Mouse (Mus musculus) hindbrain, embryonic 15.5 days (tissue): Measurements from ENCODE around the gene Aim2. TPM values are rescaled to one million over a fixed set of nuclear protein-coding genes. Genes with fewer than 3 reads are reported as not detected.
A peak's percentile ranks its signal among the peaks of the same experiment; 100 is the strongest.

Experiments used
- ATAC-seq: fragments of 200-750 bp; cut with Nextera tagmentation; 2 replicates; pipeline ENCODE4 v1.8.0; 2017; ENCODE audit warnings: low read depth, moderate number of reproducible peaks, moderate TSS enrichment; ENCODE audit not compliant: low FRiP score
- H3K27ac ChIP-seq: fragments of 300-500 bp; sonication (generic); replicated peaks from 2 replicates; pipeline ENCODE4 v1.5.1; 2015; ENCODE audit warnings: mild to moderate bottlenecking, inconsistent platforms
- H3K27me3 ChIP-seq: fragments of 300-500 bp; sonication (generic); 2 replicates; pipeline ENCODE4 v1.6.1; 2015; ENCODE audit warnings: control low read depth, inconsistent platforms
- H3K36me3 ChIP-seq: fragments of 300-500 bp; sonication (generic); 2 replicates; pipeline ENCODE4 v1.6.1; 2015; ENCODE audit warnings: control low read depth, inconsistent platforms
- H3K4me1 ChIP-seq: fragments of 300-500 bp; sonication (generic); replicated peaks from 2 replicates; pipeline ENCODE4 v1.6.1; 2015; ENCODE audit warnings: control low read depth, inconsistent platforms
- H3K4me2 ChIP-seq: fragments of 300-500 bp; sonication (generic); 2 replicates; pipeline ENCODE4 v1.6.1; 2015; ENCODE audit warnings: moderate library complexity, mild to moderate bottlenecking, inconsistent platforms
- H3K4me3 ChIP-seq: fragments of 300-500 bp; sonication (generic); 2 replicates; pipeline ENCODE4 v1.5.1; 2015; ENCODE audit warnings: mild to moderate bottlenecking, inconsistent platforms
- H3K9ac ChIP-seq: fragments of 300-500 bp; sonication (generic); 2 replicates; pipeline ENCODE4 v1.6.1; 2015; ENCODE audit warnings: inconsistent platforms
- H3K9me3 ChIP-seq: fragments of 300-500 bp; sonication (generic); 2 replicates; pipeline ENCODE4 v1.6.1; 2016; ENCODE audit warnings: control low read depth, inconsistent platforms
- WGBS: fragments of 180-500 bp; shearing (Covaris S2); methylation state at CpG from one replicate; pipeline ENCODE4 v1.1.7; 2015; 5-methylcytosine and 5-hydroxymethylcytosine counted together
- polyA plus RNA-seq: library from polyadenylated mRNA; unstranded; fragments of >200 nt; fragmentation: Nextera tagmentation; extraction: Ambion mirVana; gene quantifications from 2 replicates; pipeline ENCODE4 v1.2.1, GENCODE M21; 2015

The Aim2 gene
- polyA plus RNA-seq, 1 experiment from 2014 or later: 0.83 TPM

GRCm38 (mm10) chr1:173328446-173328845, 22.2 kb upstream of the Aim2 start:
- Histone ChIP-seq H3K36me3 (no peaks in the 10 kb centered on the region), H3K9me3 (no peaks in the 10 kb centered on the region), H3K4me3 (no peak overlapping the region), H3K4me2 (no peak overlapping the region), H3K27ac (no peak overlapping the region), H3K9ac (no peak overlapping the region), H3K27me3 (no peaks in the 10 kb centered on the region), H3K4me1 (0 out of 2 replicates have a peak, but pooled peaks cover 5% of the 10 kb centered on the region)
- WGBS: 49% methylated on average over 8 of the region's 8 CpGs
- ATAC-seq: no peak

GRCm38 (mm10) chr1:173329185-173329584, 21.5 kb upstream of the Aim2 start:
- WGBS: 52% methylated on average over 4 of the region's 4 CpGs
- peak; percentile 33 for ATAC-seq
- H3K27ac ChIP-seq: peak overlapping the region; percentile 30; the same call in 1 of the 2 replicates

GRCm38 (mm10) chr1:173329743-173330142, 20.9 kb upstream of the Aim2 start:
- peak overlapping the region; percentile 30; the same call in 1 of the 2 replicates for H3K27ac ChIP-seq
- ATAC-seq: no peak

More at GRCm38 (mm10) chr1:173329185-173329584, 21.5 kb upstream of the Aim2 start:
- Histone ChIP-seq H3K36me3 (no peaks in the 10 kb centered on the region), H3K4me1 (0 out of 2 replicates have a peak, but pooled peaks cover 5% of the 10 kb centered on the region), H3K27me3 (no peaks in the 10 kb centered on the region), H3K9ac (no peak overlapping the region), H3K4me2 (no peak overlapping the region), H3K4me3 (no peak overlapping the region), H3K9me3 (no peaks in the 10 kb centered on the region)

GRCm38 (mm10) chr1:173332418-173332817, 18.3 kb upstream of the Aim2 start:
- no peaks in the 10 kb centered on the region for H3K9me3 ChIP-seq
- 0 out of 2 replicates have a peak, but pooled peaks cover 5% of the 10 kb centered on the region for H3K4me1 ChIP-seq
- H3K27ac ChIP-seq: no peak overlapping the region
- H3K4me3 ChIP-seq: no peak overlapping the region
- H3K36me3 ChIP-seq: peaks cover 6% of the 10 kb centered on the region
- H3K27me3 ChIP-seq: no peaks in the 10 kb centered on the region
- no peak overlapping the region for H3K9ac ChIP-seq
- H3K4me2 ChIP-seq: no peak overlapping the region
- WGBS: 82% methylated on average over 5 of the region's 5 CpGs
- no peak for ATAC-seq

More at GRCm38 (mm10) chr1:173329743-173330142, 20.9 kb upstream of the Aim2 start:
- no peaks in the 10 kb centered on the region for H3K36me3 ChIP-seq
- H3K4me1 ChIP-seq: 0 out of 2 replicates have a peak, but pooled peaks cover 5% of the 10 kb centered on the region
- H3K27me3 ChIP-seq: no peaks in the 10 kb centered on the region
- H3K4me2 ChIP-seq: no peak overlapping the region
- no peak overlapping the region for H3K9ac ChIP-seq
- no peaks in the 10 kb centered on the region for H3K9me3 ChIP-seq
- 59% methylated on average over 5 of the region's 5 CpGs for WGBS
- H3K4me3 ChIP-seq: no peak overlapping the region

- Histone ChIP-seq H3K9me3 (no peaks in the 10 kb centered on the region), H3K27me3 (no peaks in the 10 kb centered on the region), H3K4me3 (no peak within 1 kb of the TSS), H3K9ac (no peak within 1 kb of the TSS), H3K36me3 (peaks cover 18% of the 10 kb centered on the region), H3K4me2 (no peak within 1 kb of the TSS), H3K4me1 (0 out of 2 replicates have a peak, but pooled peaks cover 5% of the 10 kb centered on the region), H3K27ac (no peak within 1 kb of the TSS)
- 75% methylated on average over 9 of the region's 9 CpGs for WGBS
- no peak for ATAC-seq
Measured at GRCm38 (mm10) chr1:173333312-173334253, 17.1 kb upstream of the Aim2 start, which contains the start of gene Ackr1. Ackr1 (minus strand) TSS chr1:173333750.

GRCm38 (mm10) chr1:173335903-173336302, 14.8 kb upstream of the Aim2 start:
- ATAC-seq: peak; percentile 31
- H3K36me3 ChIP-seq: peaks cover 35% of the 10 kb centered on the region
- whole genome bisulfite sequencing: 42% methylated on average over 11 of the region's 11 CpGs

GRCm38 (mm10) chr1:173337008-173337407, 13.7 kb upstream of the Aim2 start:
- no peak overlapping the region for H3K4me3 ChIP-seq
- no peaks in the 10 kb centered on the region for H3K9me3 ChIP-seq
- H3K27me3 ChIP-seq: no peaks in the 10 kb centered on the region
- no peaks in the 10 kb centered on the region for H3K4me1 ChIP-seq
- H3K4me2 ChIP-seq: no peak overlapping the region
- WGBS: 92% methylated on average over 10 of the region's 10 CpGs
- H3K27ac ChIP-seq: no peak overlapping the region
- H3K36me3 ChIP-seq: peaks cover 42% of the 10 kb centered on the region
- ATAC-seq: no peak
- no peak overlapping the region for H3K9ac ChIP-seq

More at GRCm38 (mm10) chr1:173335903-173336302, 14.8 kb upstream of the Aim2 start:
- Histone ChIP-seq H3K4me1 (no peaks in the 10 kb centered on the region), H3K4me3 (no peak overlapping the region), H3K9ac (no peak overlapping the region), H3K4me2 (no peak overlapping the region), H3K27ac (no peak overlapping the region), H3K27me3 (no peaks in the 10 kb centered on the region), H3K9me3 (no peaks in the 10 kb centered on the region)

GRCm38 (mm10) chr1:173339543-173339942, 11.1 kb upstream of the Aim2 start:
- Histone ChIP-seq H3K4me1 (no peaks in the 10 kb centered on the region), H3K27ac (no peak overlapping the region), H3K27me3 (no peaks in the 10 kb centered on the region), H3K36me3 (peaks cover 53% of the 10 kb centered on the region), H3K9ac (no peak overlapping the region), H3K9me3 (no peaks in the 10 kb centered on the region), H3K4me3 (no peak overlapping the region), H3K4me2 (no peak overlapping the region)
- 0 out of 2 replicates have a peak, but pooled peaks have one; percentile 32 for ATAC-seq
- WGBS: 9% methylated on average over 2 of the region's 2 CpGs

- no peak overlapping the region for H3K4me2 ChIP-seq
- peaks cover 61% of the 10 kb centered on the region for H3K36me3 ChIP-seq
- WGBS: 39% methylated on average over 1 of the region's 1 CpGs
- no peaks in the 10 kb centered on the region for H3K27me3 ChIP-seq
- no peak for ATAC-seq
- H3K4me1 ChIP-seq: no peaks in the 10 kb centered on the region
- no peak overlapping the region for H3K9ac ChIP-seq
- no peak overlapping the region for H3K4me3 ChIP-seq
- H3K9me3 ChIP-seq: no peaks in the 10 kb centered on the region
- no peak overlapping the region for H3K27ac ChIP-seq
Measured at GRCm38 (mm10) chr1:173342425-173342824, 8.3 kb upstream of the Aim2 start.

GRCm38 (mm10) chr1:173343934-173344333, 6.7 kb upstream of the Aim2 start:
- H3K27me3 ChIP-seq: no peaks in the 10 kb centered on the region
- no peak overlapping the region for H3K4me2 ChIP-seq
- H3K9ac ChIP-seq: no peak overlapping the region
- WGBS: 43% methylated on average over 3 of the region's 3 CpGs
- no peaks in the 10 kb centered on the region for H3K4me1 ChIP-seq
- 0 out of 2 replicates have a peak overlapping the region, but pooled peaks have one; percentile 4 for H3K27ac ChIP-seq
- H3K4me3 ChIP-seq: no peak overlapping the region
- no peak for ATAC-seq
- peaks cover 45% of the 10 kb centered on the region for H3K36me3 ChIP-seq
- H3K9me3 ChIP-seq: no peaks in the 10 kb centered on the region

GRCm38 (mm10) chr1:173345112-173345511, 5.6 kb upstream of the Aim2 start:
- peaks cover 6% of the 10 kb centered on the region; the same call in 1 of the 2 replicates for H3K4me1 ChIP-seq
- H3K36me3 ChIP-seq: peaks cover 39% of the 10 kb centered on the region
- WGBS: 90% methylated on average over 4 of the region's 4 CpGs
- H3K4me2 ChIP-seq: no peak overlapping the region
- H3K9ac ChIP-seq: no peak overlapping the region
- no peaks in the 10 kb centered on the region for H3K27me3 ChIP-seq
- no peak for ATAC-seq
- H3K9me3 ChIP-seq: no peaks in the 10 kb centered on the region
- H3K27ac ChIP-seq: no peak overlapping the region
- no peak overlapping the region for H3K4me3 ChIP-seq

GRCm38 (mm10) chr1:173348527-173348926, 2.2 kb upstream of the Aim2 start:
- Histone ChIP-seq H3K4me2 (no peak overlapping the region), H3K36me3 (peaks cover 21% of the 10 kb centered on the region), H3K27me3 (no peaks in the 10 kb centered on the region), H3K9me3 (no peaks in the 10 kb centered on the region), H3K27ac (no peak overlapping the region), H3K4me1 (peaks cover 13% of the 10 kb centered on the region; the same call in 1 of the 2 replicates), H3K9ac (no peak overlapping the region), H3K4me3 (no peak overlapping the region)
- ATAC-seq: no peak
- 7% methylated on average over 1 of the region's 1 CpGs for WGBS
